Mouse (Mus musculus) liver, adult 2 months (tissue): ENCODE measurements around the gene Lsm12.

Source experiments
- CTCF ChIP-seq: fragments of 200-500 bp; IDR thresholded peaks from 2 replicates; pipeline ENCODE4 v1.5.1; 2011; ENCODE audit warnings: low read depth, low read length, control low read depth
- POLR2A ChIP-seq: fragments of 200-500 bp; IDR thresholded peaks from 2 replicates; pipeline ENCODE4 v1.6.1; 2011; ENCODE audit warnings: low read length, control low read depth; ENCODE audit not compliant: insufficient read depth; ENCODE audit errors: extremely low read depth

DNA sequence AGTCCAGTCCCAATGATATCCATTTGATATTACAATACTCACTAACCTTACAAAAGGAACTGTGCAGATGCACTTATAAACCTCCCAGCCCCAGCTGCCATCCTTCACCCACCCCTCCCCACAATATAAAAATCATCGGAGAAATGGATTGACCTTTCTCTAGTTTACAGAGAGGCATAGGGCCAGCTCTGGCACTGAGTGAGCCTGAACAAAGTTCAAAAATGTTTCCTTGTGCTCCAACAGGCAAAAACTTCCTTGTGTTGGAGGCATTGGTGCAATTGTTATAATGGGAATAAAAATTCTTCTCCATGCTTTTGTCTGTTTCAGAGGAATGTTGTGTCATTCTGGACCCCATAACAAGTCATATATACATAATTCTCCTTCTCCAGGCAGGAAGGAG lies 1.1 kb upstream of the Lsm12 start:
- no peak for TF ChIP-seq POLR2A
- TF ChIP-seq CTCF, result no peak
